Mouse (Mus musculus) small intestine, adult 2 months (tissue): ENCODE data around the gene Ccdc134.

Source experiments
- CTCF ChIP-seq: fragments of 200-500 bp; IDR thresholded peaks from 2 replicates; pipeline ENCODE4 v1.5.1; 2012; ENCODE audit warnings: low read depth, mild to moderate bottlenecking, control low read depth, inconsistent platforms, low read length, moderate library complexity, mixed read lengths; ENCODE audit not compliant: insufficient replicate concordance, insufficient read length; ENCODE audit errors: extremely low read depth
- POLR2A ChIP-seq: fragments of 200-500 bp; IDR thresholded peaks from 2 replicates; pipeline ENCODE4 v1.6.1; 2012; ENCODE audit warnings: low read depth, mild to moderate bottlenecking, control low read depth, inconsistent platforms, low read length, moderate library complexity

GRCm38 (mm10) chr15:82106953-82107555 lies 20.7 kb upstream of the Ccdc134 start:
- peak; percentile 63; the same call in 1 of the 2 replicates for TF ChIP-seq CTCF
- TF ChIP-seq POLR2A = no peak
